Mouse (Mus musculus) T-helper 1 cell (primary cell): ENCODE measurements at regions not wholly inside any gene's neighbourhood (a gene's known extent, or its start where the extent isn't known, plus 50 kb on each side); places are given as distances from the start of the nearest gene placed in this dataset.

Source experiments
- in situ Hi-C: fragments of 300-600 bp; cut with MboI, MseI; formaldehyde crosslinking; loops from one replicate; pipeline ENCODE4 v1.15.1; 2025; ENCODE audit warnings: high pct_unique_total_duplicates

- in situ Hi-C loops, result no loop called here
These were observed 158.4 kb downstream of the Ly86 start for GRCm38 (mm10) chr13:37503449-37503848.

- in situ Hi-C loops, result no loop called here
These were observed 158.9 kb downstream of the Ly86 start for GRCm38 (mm10) chr13:37503898-37504297.

GRCm38 (mm10) chr13:37504373-37504772, 159.4 kb downstream of the Ly86 start:
- in situ Hi-C loops, result no loop called here

GRCm38 (mm10) chr13:37505617-37506016, 160.6 kb downstream of the Ly86 start:
- in situ Hi-C loops, result no loop called here

- in situ Hi-C loops, result no loop called here
These were observed 161.0 kb downstream of the Ly86 start for GRCm38 (mm10) chr13:37506046-37506445.

- in situ Hi-C loops, result no loop called here
These were observed 161.7 kb downstream of the Ly86 start for GRCm38 (mm10) chr13:37506701-37507100.

- in situ Hi-C loops, result no loop called here
These were observed 162.1 kb downstream of the Ly86 start for GRCm38 (mm10) chr13:37507146-37507545.

- in situ Hi-C loops, result no loop called here
These were observed 163.7 kb downstream of the Ly86 start for GRCm38 (mm10) chr13:37508385-37509351.

- in situ Hi-C loops, result no loop called here
These were observed 164.4 kb downstream of the Ly86 start for GRCm38 (mm10) chr13:37509352-37509851.

GRCm38 (mm10) chr13:37510511-37510910, 165.5 kb downstream of the Ly86 start:
- in situ Hi-C loops, result loop anchor here (5.0 kb wide), 1 partner anchor 102 kb away; no protein-coding TSS in a partner anchor

- in situ Hi-C loops, result loop anchor here (5.0 kb wide), 1 partner anchor 101 kb away; no protein-coding TSS in a partner anchor
These were observed 166.0 kb downstream of the Ly86 start for GRCm38 (mm10) chr13:37511006-37511405.

- in situ Hi-C loops, result loop anchor here (5.0 kb wide), 1 partner anchor 101 kb away; no protein-coding TSS in a partner anchor
These were observed 166.4 kb downstream of the Ly86 start for GRCm38 (mm10) chr13:37511406-37511805.

- in situ Hi-C loops, result loop anchor here (5.0 kb wide), 1 partner anchor 100 kb away; no protein-coding TSS in a partner anchor
These were observed 167.8 kb downstream of the Ly86 start for GRCm38 (mm10) chr13:37512781-37513180.

GRCm38 (mm10) chr13:37513206-37513904, 168.3 kb downstream of the Ly86 start:
- in situ Hi-C loops, result loop anchor here (5.0 kb wide), 1 partner anchor 99 kb away; no protein-coding TSS in a partner anchor

GRCm38 (mm10) chr13:37513905-37514607, 169.0 kb downstream of the Ly86 start:
- in situ Hi-C loops, result loop anchor here (5.0 kb wide), 1 partner anchor 98 kb away; no protein-coding TSS in a partner anchor

GRCm38 (mm10) chr13:37514641-37515305, 169.8 kb downstream of the Ly86 start:
- in situ Hi-C loops, result loop anchor here (5.0 kb wide), 1 partner anchor 98 kb away; no protein-coding TSS in a partner anchor

- in situ Hi-C loops, result no loop called here
These were observed 172.2 kb downstream of the Ly86 start for GRCm38 (mm10) chr13:37517055-37517807.

GRCm38 (mm10) chr13:37519948-37520347, 174.9 kb downstream of the Ly86 start:
- in situ Hi-C loops, result no loop called here

- in situ Hi-C loops, result no loop called here
These were observed 180.2 kb downstream of the Ly86 start for GRCm38 (mm10) chr13:37525097-37525726.
